Mouse (Mus musculus) brain, embryonic 14.5 days (tissue): ENCODE results near the gene Vwa7.

Source experiments
- CTCF ChIP-seq: fragments of 200-500 bp; IDR thresholded peaks from 2 replicates; pipeline ENCODE4 v1.5.1; 2012; ENCODE audit warnings: inconsistent platforms, mild to moderate bottlenecking, moderate library complexity, borderline replicate concordance; ENCODE audit not compliant: insufficient read depth, insufficient read length; ENCODE audit errors: extremely low read depth
- POLR2A ChIP-seq: fragments of 200-500 bp; IDR thresholded peaks from 2 replicates; pipeline ENCODE4 v1.6.1; 2012; ENCODE audit warnings: mild to moderate bottlenecking, inconsistent platforms, borderline replicate concordance; ENCODE audit not compliant: poor library complexity, insufficient read depth, insufficient read length, severe bottlenecking; ENCODE audit errors: extremely low read depth

GRCm38 (mm10) chr17:35005158-35005557 lies 11.2 kb upstream of the Vwa7 start:
- no peak for TF ChIP-seq POLR2A
- TF ChIP-seq CTCF = no peak
